Mouse (Mus musculus): ENCODE data around the gene Cul7. TPM values are rescaled to one million over a fixed set of nuclear protein-coding genes. Genes with fewer than 3 reads are reported as not detected.
A peak's percentile ranks its signal among the peaks of the same experiment; 100 is the strongest.

Gene Cul7
- polyA plus RNA-seq, 1 experiment from 2014 or later, result 26.8 TPM

- WGBS, result 54% methylated on average over 4 of the region's 4 CpGs
- Histone ChIP-seq H3K27ac (ENCODE audit: low read depth, low read length) (no peak overlapping the region), H3K4me1 (ENCODE audit: control insufficient read depth, insufficient read depth, low read length) (peaks cover 10% of the 10 kb centered on the region), H3K27me3 (ENCODE audit: control insufficient read depth, insufficient read depth, low read length) (no peaks in the 10 kb centered on the region), H3K9me3 (ENCODE audit: control insufficient read depth, low read length) (no peaks in the 10 kb centered on the region), H3K9ac (ENCODE audit: low read length) (no peak overlapping the region), H3K36me3 (ENCODE audit: control insufficient read depth, insufficient read depth, low read length) (no peaks in the 10 kb centered on the region), H3K4me2 (no peak overlapping the region), H3K4me3 (ENCODE audit: low read depth, low read length) (no peak overlapping the region)
- no peak for ATAC-seq (ENCODE audit: low FRiP score)
- DNase-seq (ENCODE audit: low spot score, missing footprints), result no peak
Observed at GRCm38 (mm10) chr17:46612820-46613219, 37.3 kb upstream of the Cul7 start.

GRCm38 (mm10) chr17:46613229-46613628 lies 36.9 kb upstream of the Cul7 start:
- no peak overlapping the region for H3K4me3 ChIP-seq (ENCODE audit: low read depth, low read length)
- H3K4me1 ChIP-seq (ENCODE audit: control insufficient read depth, insufficient read depth, low read length), result peaks cover 14% of the 10 kb centered on the region
- H3K4me2 ChIP-seq, result no peak overlapping the region
- no peaks in the 10 kb centered on the region for H3K9me3 ChIP-seq (ENCODE audit: control insufficient read depth, low read length)
- no peaks in the 10 kb centered on the region for H3K36me3 ChIP-seq (ENCODE audit: control insufficient read depth, insufficient read depth, low read length)
- ATAC-seq (ENCODE audit: low FRiP score) (no peak), DNase-seq (ENCODE audit: low spot score, missing footprints) (no peak)
- no peak overlapping the region for H3K9ac ChIP-seq (ENCODE audit: low read length)
- no peak overlapping the region for H3K27ac ChIP-seq (ENCODE audit: low read depth, low read length)
- 66% methylated on average over 3 of the region's 3 CpGs for WGBS
- H3K27me3 ChIP-seq (ENCODE audit: control insufficient read depth, insufficient read depth, low read length), result no peaks in the 10 kb centered on the region

DNA sequence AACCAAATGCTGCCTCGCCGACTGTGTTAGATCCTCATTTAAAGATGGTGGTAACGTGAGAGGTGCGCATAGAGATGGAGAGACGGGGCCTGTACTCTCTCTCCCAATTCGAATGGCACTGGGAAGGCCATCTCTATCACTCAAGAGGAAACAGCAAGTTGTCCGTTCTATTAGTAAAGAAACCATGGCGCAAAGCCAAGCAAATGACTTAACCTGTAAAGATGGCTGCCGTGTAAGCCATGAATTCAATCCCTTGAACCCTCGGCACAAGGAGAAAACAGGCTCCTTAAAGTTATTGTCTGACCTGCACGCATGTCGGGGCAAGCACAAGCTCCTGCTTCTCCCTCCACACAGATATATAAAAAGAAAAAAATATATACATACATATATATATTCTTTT lies 32.3 kb upstream of the Cul7 start:
- 66% methylated on average over 12 of the region's 12 CpGs for WGBS
- ATAC-seq (ENCODE audit: low FRiP score), result no peak
- no peak overlapping the region for H3K27ac ChIP-seq (ENCODE audit: low read depth, low read length)

DNA sequence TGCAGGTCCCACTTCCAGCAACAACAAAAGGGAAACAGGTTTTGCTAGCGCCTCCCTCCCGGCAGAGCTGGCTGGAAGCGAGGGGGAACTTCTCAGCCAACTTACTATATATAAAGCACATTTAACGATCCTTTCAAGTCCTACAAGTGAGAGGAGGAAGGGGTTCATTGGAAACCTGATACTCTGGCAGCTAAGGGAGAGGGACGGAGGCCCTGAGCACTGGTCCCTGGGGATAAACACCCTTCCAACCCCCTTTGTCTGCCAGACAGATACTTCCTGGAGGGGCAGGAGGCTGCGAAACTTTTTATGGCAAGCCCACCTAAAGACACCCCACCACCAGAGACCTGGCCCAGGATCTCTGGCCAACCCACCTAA lies 31.8 kb upstream of the Cul7 start:
- Histone ChIP-seq H3K4me3 (ENCODE audit: low read depth, low read length) (no peak overlapping the region), H3K36me3 (ENCODE audit: control insufficient read depth, insufficient read depth, low read length) (no peaks in the 10 kb centered on the region), H3K27me3 (ENCODE audit: control insufficient read depth, insufficient read depth, low read length) (no peaks in the 10 kb centered on the region), H3K9ac (ENCODE audit: low read length) (peak overlapping the region; percentile 72), H3K4me2 (peak overlapping the region; percentile 38), H3K27ac (ENCODE audit: low read depth, low read length) (peak overlapping the region; percentile 82), H3K9me3 (ENCODE audit: control insufficient read depth, low read length) (no peaks in the 10 kb centered on the region), H3K4me1 (ENCODE audit: control insufficient read depth, insufficient read depth, low read length) (peaks cover 31% of the 10 kb centered on the region)
- ATAC-seq (ENCODE audit: low FRiP score) (no peak), DNase-seq (ENCODE audit: low spot score, missing footprints) (peak; percentile 93)
- WGBS, result 5% methylated on average over 6 of the region's 6 CpGs

More for the DNA sequence above, 32.3 kb upstream of the Cul7 start:
- DNase-seq (ENCODE audit: low spot score, missing footprints), result no peak
- Histone ChIP-seq H3K36me3 (ENCODE audit: control insufficient read depth, insufficient read depth, low read length) (no peaks in the 10 kb centered on the region), H3K4me2 (no peak overlapping the region), H3K9ac (ENCODE audit: low read length) (no peak overlapping the region), H3K4me1 (ENCODE audit: control insufficient read depth, insufficient read depth, low read length) (peaks cover 31% of the 10 kb centered on the region), H3K9me3 (ENCODE audit: control insufficient read depth, low read length) (no peaks in the 10 kb centered on the region), H3K27me3 (ENCODE audit: control insufficient read depth, insufficient read depth, low read length) (no peaks in the 10 kb centered on the region), H3K4me3 (ENCODE audit: low read depth, low read length) (no peak overlapping the region)

DNA sequence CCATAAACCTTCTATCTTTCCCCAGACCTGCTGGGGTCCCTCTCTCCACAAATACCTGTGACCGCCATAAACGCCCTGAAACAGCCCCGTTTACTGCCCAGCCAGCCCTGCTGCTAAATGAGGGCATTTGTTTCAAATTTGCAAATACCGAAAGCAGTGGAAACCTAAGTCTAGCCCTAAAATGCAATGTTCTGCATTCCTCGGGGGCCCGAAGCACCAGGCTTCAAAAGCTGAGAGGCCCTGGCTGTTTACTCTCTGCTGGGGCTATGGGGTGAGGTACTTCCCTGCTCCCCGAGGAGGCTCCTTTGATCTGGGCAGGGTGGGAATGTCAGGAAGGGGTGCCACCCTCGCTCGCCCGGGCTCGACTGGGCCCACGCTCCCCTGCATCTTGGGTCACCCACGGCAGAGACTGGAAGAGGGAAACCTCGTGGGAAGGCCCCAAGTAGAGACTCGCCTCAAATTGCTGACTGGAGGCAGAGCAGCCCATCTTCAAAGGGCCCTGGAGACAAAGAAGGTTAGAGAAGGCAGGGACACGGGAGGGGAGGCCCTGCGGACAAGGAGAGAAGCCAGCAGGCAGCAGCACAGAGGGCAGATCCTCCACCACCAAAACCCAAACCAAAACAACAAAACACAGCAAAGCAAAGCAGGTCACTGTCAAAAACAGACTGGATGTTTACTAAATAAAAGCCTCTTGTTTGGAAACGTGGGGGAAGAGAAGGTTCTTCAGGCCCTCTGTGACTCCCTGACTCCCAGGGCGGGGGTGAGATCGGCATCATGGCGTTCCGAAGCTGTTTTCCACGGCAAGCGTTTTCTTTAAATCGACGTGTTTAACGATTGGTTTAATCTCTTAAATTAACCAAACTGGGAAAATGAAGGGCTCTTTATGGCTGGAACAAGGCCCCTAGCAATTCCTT lies 31.1 kb upstream of the Cul7 start:
- Histone ChIP-seq H3K4me3 (ENCODE audit: low read depth, low read length) (peak overlapping the region; percentile 6; the same call in 1 of the 2 replicates), H3K4me2 (peak overlapping the region; percentile 38), H3K36me3 (ENCODE audit: control insufficient read depth, insufficient read depth, low read length) (no peaks in the 10 kb centered on the region), H3K4me1 (ENCODE audit: control insufficient read depth, insufficient read depth, low read length) (peaks cover 33% of the 10 kb centered on the region), H3K9ac (ENCODE audit: low read length) (peak overlapping the region; percentile 72), H3K27ac (ENCODE audit: low read depth, low read length) (peak overlapping the region; percentile 82), H3K9me3 (ENCODE audit: control insufficient read depth, low read length) (no peaks in the 10 kb centered on the region), H3K27me3 (ENCODE audit: control insufficient read depth, insufficient read depth, low read length) (no peaks in the 10 kb centered on the region)
- WGBS, result 4% methylated on average over 27 of the region's 27 CpGs
- ATAC-seq (ENCODE audit: low FRiP score), result peak; percentile 72
- DNase-seq (ENCODE audit: low spot score, missing footprints), result peak; percentile 97

GRCm38 (mm10) chr17:46619683-46620357 lies 30.3 kb upstream of the Cul7 start:
- peak; percentile 95 for DNase-seq (ENCODE audit: low spot score, missing footprints)
- Histone ChIP-seq H3K27me3 (ENCODE audit: control insufficient read depth, insufficient read depth, low read length) (no peaks in the 10 kb centered on the region), H3K9me3 (ENCODE audit: control insufficient read depth, low read length) (no peaks in the 10 kb centered on the region), H3K4me3 (ENCODE audit: low read depth, low read length) (no peak overlapping the region), H3K9ac (ENCODE audit: low read length) (peak overlapping the region; percentile 72), H3K27ac (ENCODE audit: low read depth, low read length) (peak overlapping the region; percentile 82), H3K36me3 (ENCODE audit: control insufficient read depth, insufficient read depth, low read length) (no peaks in the 10 kb centered on the region), H3K4me2 (peak overlapping the region; percentile 38), H3K4me1 (ENCODE audit: control insufficient read depth, insufficient read depth, low read length) (peaks cover 38% of the 10 kb centered on the region)
- 32% methylated on average over 16 of the region's 16 CpGs for WGBS
- ATAC-seq (ENCODE audit: low FRiP score), result 0 out of 2 replicates have a peak, but pooled peaks have one; percentile 5

- Histone ChIP-seq H3K4me1 (ENCODE audit: control insufficient read depth, insufficient read depth, low read length) (peaks cover 38% of the 10 kb centered on the region), H3K4me3 (ENCODE audit: low read depth, low read length) (no peak overlapping the region), H3K27me3 (ENCODE audit: control insufficient read depth, insufficient read depth, low read length) (no peaks in the 10 kb centered on the region), H3K27ac (ENCODE audit: low read depth, low read length) (no peak overlapping the region), H3K9me3 (ENCODE audit: control insufficient read depth, low read length) (no peaks in the 10 kb centered on the region), H3K4me2 (no peak overlapping the region), H3K9ac (ENCODE audit: low read length) (no peak overlapping the region), H3K36me3 (ENCODE audit: control insufficient read depth, insufficient read depth, low read length) (no peaks in the 10 kb centered on the region)
- DNase-seq (ENCODE audit: low spot score, missing footprints) (no peak), ATAC-seq (ENCODE audit: low FRiP score) (no peak)
- 76% methylated on average over 15 of the region's 15 CpGs for WGBS
Observed at GRCm38 (mm10) chr17:46621324-46621723, 28.8 kb upstream of the Cul7 start.

- no peak for DNase-seq (ENCODE audit: low spot score, missing footprints)
- no peak overlapping the region for H3K27ac ChIP-seq (ENCODE audit: low read depth, low read length)
- H3K9ac ChIP-seq (ENCODE audit: low read length), result no peak overlapping the region
- H3K27me3 ChIP-seq (ENCODE audit: control insufficient read depth, insufficient read depth, low read length), result no peaks in the 10 kb centered on the region
- 86% methylated on average over 11 of the region's 11 CpGs for WGBS
- H3K4me1 ChIP-seq (ENCODE audit: control insufficient read depth, insufficient read depth, low read length), result peaks cover 38% of the 10 kb centered on the region
- H3K9me3 ChIP-seq (ENCODE audit: control insufficient read depth, low read length), result no peaks in the 10 kb centered on the region
- no peak overlapping the region for H3K4me2 ChIP-seq
- H3K36me3 ChIP-seq (ENCODE audit: control insufficient read depth, insufficient read depth, low read length), result peaks cover 2% of the 10 kb centered on the region; the same call in 1 of the 2 replicates
- no peak for ATAC-seq (ENCODE audit: low FRiP score)
- H3K4me3 ChIP-seq (ENCODE audit: low read depth, low read length), result no peak overlapping the region
Observed at GRCm38 (mm10) chr17:46622269-46622668, 27.9 kb upstream of the Cul7 start.

Data from midbrain, embryonic 11.5 days (tissue).